Mouse (Mus musculus) limb, embryonic 13.5 days (tissue): ENCODE results near the gene Mtfr1l. TPM values are rescaled to one million over a fixed set of nuclear protein-coding genes. Genes with fewer than 3 reads are reported as not detected.

ENCODE experiments used
- ATAC-seq: fragments of 200-750 bp; cut with Nextera tagmentation; 2 replicates; pipeline ENCODE4 v1.8.0; 2017; ENCODE audit warnings: low read depth, moderate number of reproducible peaks, moderate TSS enrichment; ENCODE audit not compliant: low FRiP score
- H3K27ac ChIP-seq: fragments of 300-500 bp; sonication (generic); 2 replicates; pipeline ENCODE4 v1.5.1; 2015; ENCODE audit warnings: inconsistent platforms, mild to moderate bottlenecking, moderate library complexity
- H3K27me3 ChIP-seq: fragments of 300-500 bp; sonication (generic); 2 replicates; pipeline ENCODE4 v1.6.1; 2015; ENCODE audit warnings: mild to moderate bottlenecking, inconsistent platforms
- H3K36me3 ChIP-seq: fragments of 300-500 bp; sonication (generic); 2 replicates; pipeline ENCODE4 v1.6.1; 2015; ENCODE audit warnings: inconsistent platforms, mild to moderate bottlenecking, moderate library complexity
- H3K4me1 ChIP-seq: fragments of 300-500 bp; sonication (generic); 2 replicates; pipeline ENCODE4 v1.6.1; 2015; ENCODE audit warnings: inconsistent platforms
- H3K4me2 ChIP-seq: fragments of 300-500 bp; sonication (generic); replicated peaks from 2 replicates; pipeline ENCODE4 v1.6.1; 2015; ENCODE audit warnings: inconsistent platforms, mild to moderate bottlenecking, moderate library complexity
- H3K4me3 ChIP-seq: fragments of 300-500 bp; sonication (generic); 2 replicates; pipeline ENCODE4 v1.5.1; 2015; ENCODE audit warnings: moderate library complexity, mild to moderate bottlenecking, inconsistent platforms
- H3K9ac ChIP-seq: fragments of 300-500 bp; sonication (generic); 2 replicates; pipeline ENCODE4 v1.6.1; 2015; ENCODE audit warnings: mild to moderate bottlenecking, inconsistent platforms
- H3K9me3 ChIP-seq: fragments of 300-500 bp; sonication (generic); 2 replicates; pipeline ENCODE4 v1.6.1; 2016; ENCODE audit warnings: inconsistent platforms
- WGBS: fragments of 180-500 bp; shearing (Covaris S2); methylation state at CpG from one replicate; pipeline ENCODE4 v1.1.7; 2015; 5-methylcytosine and 5-hydroxymethylcytosine counted together
- polyA plus RNA-seq: library from polyadenylated mRNA; unstranded; fragments of >200 nt; fragmentation: Nextera tagmentation; extraction: Ambion mirVana; gene quantifications from 2 replicates; pipeline ENCODE4 v1.2.1, GENCODE M21; 2015

Gene Mtfr1l
- polyA plus RNA-seq, 1 experiment from 2014 or later = 131 TPM

GRCm38 (mm10) chr4:134555956-134556580 is 20.9 kb upstream of the Mtfr1l start:
- H3K9me3 ChIP-seq = no peaks in the 10 kb centered on the region
- peaks cover 26% of the 10 kb centered on the region for H3K4me1 ChIP-seq
- 73% methylated on average over 8 of the region's 8 CpGs for WGBS
- H3K9ac ChIP-seq = no peak overlapping the region
- H3K27ac ChIP-seq = no peak overlapping the region
- H3K4me3 ChIP-seq = no peak overlapping the region
- H3K4me2 ChIP-seq = no peak overlapping the region
- no peaks in the 10 kb centered on the region for H3K27me3 ChIP-seq
- no peaks in the 10 kb centered on the region for H3K36me3 ChIP-seq
- no peak for ATAC-seq

- Histone ChIP-seq H3K9ac (no peak overlapping the region), H3K9me3 (peaks cover 12% of the 10 kb centered on the region), H3K27me3 (no peaks in the 10 kb centered on the region), H3K27ac (no peak overlapping the region), H3K4me2 (no peak overlapping the region), H3K36me3 (peaks cover 23% of the 10 kb centered on the region), H3K4me3 (no peak overlapping the region), H3K4me1 (peaks cover 31% of the 10 kb centered on the region)
- ATAC-seq = no peak
- WGBS = 79% methylated on average over 1 of the region's 1 CpGs
These were observed 18.4 kb upstream of the Mtfr1l start for GRCm38 (mm10) chr4:134553631-134554030.

GRCm38 (mm10) chr4:134551494-134552316 is 16.5 kb upstream of the Mtfr1l start, which contains the start of gene Selenon:
Gene Selenon, minus strand, starts transcription at chr4:134552166.
- peak; percentile 88 for ATAC-seq
- Histone ChIP-seq H3K9ac (peak within 1 kb of the TSS; percentile 96), H3K4me2 (peak within 1 kb of the TSS; percentile 76), H3K4me1 (peaks cover 34% of the 10 kb centered on the region), H3K4me3 (peak within 1 kb of the TSS; percentile 77), H3K36me3 (peaks cover 42% of the 10 kb centered on the region), H3K27ac (peak within 1 kb of the TSS; percentile 67), H3K27me3 (no peaks in the 10 kb centered on the region), H3K9me3 (peaks cover 12% of the 10 kb centered on the region)
- 1% methylated on average over 41 of the region's 67 CpGs for WGBS

- peaks cover 12% of the 10 kb centered on the region for H3K9me3 ChIP-seq
- H3K4me1 ChIP-seq = peaks cover 34% of the 10 kb centered on the region
- no peak overlapping the region for H3K4me3 ChIP-seq
- no peak overlapping the region for H3K27ac ChIP-seq
- peaks cover 60% of the 10 kb centered on the region for H3K36me3 ChIP-seq
- no peaks in the 10 kb centered on the region for H3K27me3 ChIP-seq
- no peak overlapping the region for H3K9ac ChIP-seq
- H3K4me2 ChIP-seq = no peak overlapping the region
- ATAC-seq = no peak
- 96% methylated on average over 8 of the region's 8 CpGs for WGBS
These were observed 14.7 kb upstream of the Mtfr1l start for GRCm38 (mm10) chr4:134549899-134550298.

- no peak overlapping the region for H3K4me2 ChIP-seq
- no peak overlapping the region for H3K4me3 ChIP-seq
- WGBS = 71% methylated on average over 18 of the region's 18 CpGs
- H3K9me3 ChIP-seq = peaks cover 12% of the 10 kb centered on the region
- no peaks in the 10 kb centered on the region for H3K27me3 ChIP-seq
- peaks cover 74% of the 10 kb centered on the region for H3K36me3 ChIP-seq
- peak overlapping the region; percentile 35; the same call in 1 of the 2 replicates for H3K9ac ChIP-seq
- no peak for ATAC-seq
- H3K27ac ChIP-seq = no peak overlapping the region
- peaks cover 34% of the 10 kb centered on the region for H3K4me1 ChIP-seq
These were observed 13.2 kb upstream of the Mtfr1l start for GRCm38 (mm10) chr4:134548169-134548938.

GRCm38 (mm10) chr4:134546814-134547705 is 11.9 kb upstream of the Mtfr1l start:
- no peak overlapping the region for H3K4me2 ChIP-seq
- H3K27me3 ChIP-seq = no peaks in the 10 kb centered on the region
- H3K4me3 ChIP-seq = no peak overlapping the region
- ATAC-seq = no peak
- H3K36me3 ChIP-seq = peaks cover 85% of the 10 kb centered on the region
- H3K27ac ChIP-seq = no peak overlapping the region
- peak overlapping the region; percentile 35; the same call in 1 of the 2 replicates for H3K9ac ChIP-seq
- WGBS = 59% methylated on average over 9 of the region's 9 CpGs
- H3K4me1 ChIP-seq = peaks cover 29% of the 10 kb centered on the region
- peaks cover 12% of the 10 kb centered on the region for H3K9me3 ChIP-seq

- Histone ChIP-seq H3K27ac (0 out of 2 replicates have a peak overlapping the region, but pooled peaks have one; percentile 22), H3K4me1 (peaks cover 13% of the 10 kb centered on the region), H3K27me3 (no peaks in the 10 kb centered on the region), H3K36me3 (peaks cover 94% of the 10 kb centered on the region), H3K9ac (0 out of 2 replicates have a peak overlapping the region, but pooled peaks have one; percentile 25), H3K4me2 (no peak overlapping the region), H3K9me3 (no peaks in the 10 kb centered on the region), H3K4me3 (no peak overlapping the region)
- WGBS = 7% methylated on average over 5 of the region's 5 CpGs
- ATAC-seq = peak; percentile 64
These were observed 8.1 kb upstream of the Mtfr1l start for GRCm38 (mm10) chr4:134543261-134543660.

GRCm38 (mm10) chr4:134542726-134543125 is 7.5 kb upstream of the Mtfr1l start:
- WGBS = 93% methylated on average over 9 of the region's 9 CpGs
- Histone ChIP-seq H3K36me3 (peaks cover 93% of the 10 kb centered on the region), H3K9me3 (no peaks in the 10 kb centered on the region), H3K4me1 (peaks cover 7% of the 10 kb centered on the region), H3K4me2 (no peak overlapping the region), H3K27me3 (no peaks in the 10 kb centered on the region), H3K27ac (no peak overlapping the region), H3K4me3 (no peak overlapping the region), H3K9ac (0 out of 2 replicates have a peak overlapping the region, but pooled peaks have one; percentile 25)
- no peak for ATAC-seq

- ATAC-seq = no peak
- Histone ChIP-seq H3K27me3 (no peaks in the 10 kb centered on the region), H3K27ac (no peak overlapping the region), H3K36me3 (peaks cover 58% of the 10 kb centered on the region), H3K4me2 (no peak overlapping the region), H3K9ac (no peak overlapping the region), H3K4me1 (peaks cover 9% of the 10 kb centered on the region), H3K4me3 (no peak overlapping the region), H3K9me3 (no peaks in the 10 kb centered on the region)
- WGBS = 87% methylated on average over 10 of the region's 10 CpGs
These were observed 3.9 kb upstream of the Mtfr1l start for GRCm38 (mm10) chr4:134538997-134539580.

- Histone ChIP-seq H3K9me3 (no peaks in the 10 kb centered on the region), H3K4me3 (peak overlapping the region; percentile 96), H3K9ac (peak overlapping the region; percentile 66), H3K36me3 (peaks cover 40% of the 10 kb centered on the region), H3K27me3 (no peaks in the 10 kb centered on the region), H3K27ac (peak overlapping the region; percentile 81; the same call in 1 of the 2 replicates), H3K4me1 (peaks cover 30% of the 10 kb centered on the region), H3K4me2 (peak overlapping the region; percentile 98)
- WGBS = 16% methylated on average over 8 of the region's 8 CpGs
- no peak for ATAC-seq
These were observed 582 bp upstream of the Mtfr1l start for GRCm38 (mm10) chr4:134535787-134536151.
